27 mouse cellular contexts compared by ENCODE assay signal in genomic region chr9:61265466-61265865, GRCm38 (mm10).
"Had no signal": no experiment of that assay in that cellular context is flagged by ENCODE, and none has a peak within 500 bp of the region (broad histone marks: within the 10 kb centered on the region; RNA-seq: fewer than 3 reads in every experiment).

No protein-coding gene starts in this region.

- DNase-seq: left cerebral cortex, postnatal 4 days; liver; liver, embryonic 13.5 days; liver, postnatal 0 days; lung, adult 18-20 months; lung, adult 2 months; lung, embryonic 14.5 days; lung, postnatal 10 days; lung, postnatal 36 days; lung, postnatal 4 days; midbrain, embryonic 14.5 days had no signal

- H3K27ac ChIP-seq: left cerebral cortex, adult 2 months; limb, embryonic 10.5 days; limb, embryonic 12.5 days; limb, embryonic 13.5 days; limb, embryonic 15.5 days; liver, embryonic 12.5 days; liver, embryonic 13.5 days; liver, embryonic 14.5 days; liver, embryonic 15.5 days; lung, embryonic 15.5 days; macrophage; midbrain, embryonic 10.5 days; midbrain, embryonic 12.5 days; midbrain, embryonic 13.5 days; midbrain, embryonic 15.5 days had no signal

- H3K27me3 ChIP-seq: limb, embryonic 15.5 days; midbrain, embryonic 13.5 days; midbrain, embryonic 15.5 days had no signal

- H3K36me3 ChIP-seq: limb, embryonic 10.5 days; limb, embryonic 12.5 days; limb, embryonic 13.5 days; limb, embryonic 15.5 days; liver, embryonic 12.5 days; liver, embryonic 13.5 days; liver, embryonic 15.5 days; lung, embryonic 15.5 days; midbrain, embryonic 10.5 days; midbrain, embryonic 12.5 days; midbrain, embryonic 13.5 days; midbrain, embryonic 15.5 days had no signal

- H3K9me3 ChIP-seq: limb, embryonic 10.5 days; limb, embryonic 15.5 days; liver, embryonic 12.5 days; liver, embryonic 13.5 days; liver, embryonic 15.5 days; lung, embryonic 15.5 days had no signal

- H3K4me3 ChIP-seq: left cerebral cortex, adult 2 months; limb, embryonic 10.5 days; limb, embryonic 12.5 days; limb, embryonic 13.5 days; limb, embryonic 15.5 days; liver, embryonic 12.5 days; liver, embryonic 13.5 days; liver, embryonic 15.5 days; lung, embryonic 15.5 days; megakaryocyte, embryonic 14.5 days; midbrain, embryonic 10.5 days; midbrain, embryonic 12.5 days; midbrain, embryonic 13.5 days; midbrain, embryonic 15.5 days; myocyte had no signal

- H3K4me1 ChIP-seq: liver, embryonic 12.5 days; liver, embryonic 13.5 days; liver, embryonic 15.5 days had no signal

- H3K9ac ChIP-seq: limb, embryonic 12.5 days; limb, embryonic 13.5 days; limb, embryonic 15.5 days; liver, embryonic 12.5 days; liver, embryonic 13.5 days; liver, embryonic 14.5 days; liver, embryonic 15.5 days; liver, postnatal 0 days; lung, embryonic 14.5 days; lung, embryonic 15.5 days; midbrain, embryonic 12.5 days; midbrain, embryonic 13.5 days; midbrain, embryonic 15.5 days had no signal
